Mouse (Mus musculus) ES-Bruce4 (cell line): Measurements from ENCODE around the gene Cd3e.

Source experiments
- CTCF ChIP-seq: IDR thresholded peaks from one replicate; pipeline ENCODE4 v1.8.1; 2011; ENCODE audit warnings: low read depth, low read length
- EP300 ChIP-seq: IDR thresholded peaks from 2 replicates; pipeline ENCODE4 v1.6.1; 2011; ENCODE audit warnings: low read depth, low read length; ENCODE audit not compliant: insufficient read depth
- POLR2A ChIP-seq: IDR thresholded peaks from one replicate; pipeline ENCODE4 v1.8.1; 2011; ENCODE audit warnings: low read length; ENCODE audit not compliant: insufficient read depth

DNA sequence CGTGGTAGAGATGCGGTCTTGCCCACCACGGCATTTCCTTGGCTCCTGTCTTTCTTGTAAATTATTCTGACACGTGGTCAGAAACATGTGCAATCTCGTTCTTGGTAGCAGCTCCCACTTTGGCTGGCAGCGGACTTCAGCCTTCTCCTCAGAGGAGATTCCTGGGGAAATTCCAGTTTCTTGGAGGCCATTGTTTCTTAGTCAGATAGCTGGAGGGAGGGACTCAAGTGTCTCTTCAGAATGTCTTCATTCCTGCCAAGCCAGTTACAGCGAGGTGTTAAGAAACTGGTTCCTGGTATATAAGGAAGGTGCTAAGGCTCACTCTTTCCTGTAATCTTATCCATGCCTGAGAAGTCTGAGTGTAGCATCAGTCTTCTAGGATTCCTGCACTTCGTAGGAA lies 17.9 kb upstream of the Cd3e start:
- TF ChIP-seq CTCF (no peak), POLR2A (no peak), EP300 (no peak)
